Mouse (Mus musculus): Measurements from ENCODE around the gene Rpgrip1l.
A peak's percentile ranks its signal among the peaks of the same experiment; 100 is the strongest.

Gene Rpgrip1l

DNA sequence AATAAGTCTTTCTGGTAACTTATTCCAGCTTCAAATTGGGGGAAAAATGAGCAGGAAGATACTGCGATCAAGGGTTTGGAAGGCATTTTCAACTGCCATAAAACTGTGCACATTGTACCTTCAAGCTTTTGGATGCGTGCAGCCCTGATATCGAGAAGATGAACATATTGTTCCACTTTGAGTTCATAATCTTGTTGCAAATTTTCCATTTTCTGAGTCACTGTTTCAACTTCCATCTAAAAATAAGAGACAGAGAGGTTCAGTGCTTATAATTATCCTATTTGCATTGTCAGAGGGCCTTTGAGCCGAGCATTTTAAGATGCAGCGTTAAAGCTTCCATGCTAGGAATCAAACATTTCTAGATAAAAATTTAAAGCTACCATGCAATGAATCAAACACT is 39.6 kb downstream of the Rpgrip1l start:
- DNase-seq (ENCODE audit: low spot score): no peak

GRCm38 (mm10) chr8:91269374-91269958 is 43.6 kb downstream of the Rpgrip1l start:
- no peak for DNase-seq (ENCODE audit: low spot score)

DNA sequence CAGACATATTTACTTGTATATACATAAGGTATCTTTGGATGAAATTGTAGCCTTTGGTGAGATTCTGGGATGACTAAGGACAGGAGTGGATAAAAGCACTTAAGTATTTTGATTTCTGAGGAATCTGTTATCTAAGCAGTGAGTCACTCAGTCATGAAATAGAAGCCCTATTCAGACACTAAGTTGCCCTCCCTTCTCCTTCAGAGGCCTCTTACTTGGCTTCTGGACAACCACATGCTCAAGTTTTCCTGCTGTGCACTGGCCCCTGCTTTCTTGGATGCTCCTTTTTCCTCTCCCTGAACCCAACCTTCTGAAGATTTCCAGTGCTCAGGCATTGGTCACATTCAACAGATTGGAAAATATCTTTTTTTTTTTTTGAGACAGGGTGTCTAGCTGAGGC is 48.5 kb downstream of the Rpgrip1l start:
- DNase-seq (ENCODE audit: low spot score): no peak

- no peak for DNase-seq (ENCODE audit: low spot score)
These were observed 49.1 kb downstream of the Rpgrip1l start for GRCm38 (mm10) chr8:91263939-91264338.

GRCm38 (mm10) chr8:91261598-91261997 is 51.5 kb downstream of the Rpgrip1l start:
- no peak for DNase-seq (ENCODE audit: low spot score)

- DNase-seq (ENCODE audit: low spot score): no peak
These were observed 62.1 kb downstream of the Rpgrip1l start for GRCm38 (mm10) chr8:91250966-91251365.

- DNase-seq (ENCODE audit: low spot score): no peak
These were observed 63.1 kb downstream of the Rpgrip1l start for GRCm38 (mm10) chr8:91249758-91250466.

DNA sequence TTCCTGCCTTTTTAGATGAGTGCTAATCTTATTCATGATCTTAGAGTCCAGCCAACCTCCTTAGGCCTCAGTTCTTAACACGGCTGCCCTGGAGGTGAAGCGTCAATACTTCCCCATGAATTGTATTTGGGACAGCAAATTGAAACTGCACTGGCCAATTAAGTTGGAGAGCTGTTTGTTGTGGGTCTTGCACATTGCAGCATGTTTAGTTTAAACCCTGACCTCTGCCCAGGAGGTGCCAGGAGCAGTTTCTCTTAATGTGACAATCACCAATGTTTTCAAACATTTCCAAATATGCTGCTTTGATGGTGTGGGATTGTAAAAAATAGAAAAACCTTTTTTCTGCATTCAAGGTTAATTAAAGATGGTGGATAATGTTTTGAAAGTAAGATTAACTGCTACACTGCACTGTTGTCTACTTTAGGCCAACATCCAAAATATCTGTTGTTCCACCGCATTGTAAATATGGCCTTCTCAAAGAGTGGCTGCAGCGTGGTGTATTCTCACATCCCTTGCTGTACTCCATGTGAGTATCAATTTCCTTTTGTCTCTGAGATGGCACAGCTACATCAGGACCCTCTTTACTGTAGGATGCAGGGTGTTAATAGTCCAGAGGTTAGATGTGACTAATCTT is 67.1 kb downstream of the Rpgrip1l start:
- no peak for DNase-seq (ENCODE audit: low spot score)

DNA sequence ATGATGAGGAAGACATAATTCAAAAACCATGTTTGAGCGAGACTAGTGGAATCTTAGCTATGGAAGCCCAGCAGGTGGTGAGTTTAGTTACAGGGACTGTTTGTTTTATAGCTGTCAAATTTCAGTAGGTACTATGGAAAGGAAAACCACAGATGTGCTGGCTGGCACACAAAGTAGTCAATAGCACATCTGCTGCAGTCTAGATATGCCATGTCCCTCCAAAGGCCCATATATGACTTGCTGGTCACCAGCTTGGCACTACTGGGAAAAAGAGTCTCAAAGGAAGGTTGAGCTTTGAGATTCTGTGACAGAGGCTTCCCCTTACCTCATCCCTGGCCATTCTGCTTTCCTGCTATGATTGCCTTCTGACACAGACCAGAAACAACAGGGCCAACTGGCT is 70.3 kb downstream of the Rpgrip1l start:
- no peak for DNase-seq (ENCODE audit: low spot score)

- no peak for DNase-seq (ENCODE audit: low spot score)
These were observed 71.1 kb downstream of the Rpgrip1l start for GRCm38 (mm10) chr8:91241873-91242519.

- peak; percentile 51 for DNase-seq (ENCODE audit: low spot score)
These were observed 71.7 kb downstream of the Rpgrip1l start for GRCm38 (mm10) chr8:91241371-91241770.

DNA sequence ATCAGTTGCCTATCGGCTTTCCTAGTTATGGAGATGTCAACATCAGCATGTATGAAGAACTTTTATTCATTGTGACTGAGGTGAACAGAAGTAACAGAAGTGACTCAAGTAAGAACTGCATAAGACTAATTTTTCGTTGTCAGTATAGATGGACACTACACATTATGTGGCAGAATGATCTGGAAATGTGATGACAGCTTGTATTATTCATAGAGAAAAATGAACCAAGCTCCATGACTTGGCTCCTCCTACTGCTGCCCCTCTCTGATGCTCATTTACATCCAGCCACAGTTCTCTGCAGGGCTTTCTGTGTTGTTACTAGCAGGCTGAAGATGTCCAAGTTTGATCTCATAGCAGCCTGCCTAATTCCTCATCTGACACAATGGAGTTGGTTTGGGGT is 75.9 kb downstream of the Rpgrip1l start:
- no peak for DNase-seq (ENCODE audit: low spot score)

DNA sequence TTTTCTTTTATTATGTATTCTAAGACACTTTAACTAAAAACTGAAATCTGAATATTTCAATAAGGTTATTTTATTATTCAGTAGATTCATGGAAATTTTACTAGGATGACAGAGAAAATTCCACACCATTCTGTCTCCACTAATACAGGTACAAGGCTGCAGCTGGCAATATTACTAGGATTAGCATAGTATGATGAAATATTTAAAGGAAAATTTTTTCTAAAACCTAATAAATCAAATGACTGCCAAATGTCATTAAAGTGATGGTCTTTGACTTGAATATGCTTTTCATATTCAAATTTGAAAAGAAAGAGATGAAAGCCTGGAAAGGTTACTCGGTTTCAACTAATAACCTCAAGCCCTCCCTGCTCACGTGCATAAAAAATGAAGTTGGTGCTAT is 79.0 kb downstream of the Rpgrip1l start:
- DNase-seq (ENCODE audit: low spot score): no peak

- DNase-seq (ENCODE audit: low spot score): no peak
These were observed 85.6 kb downstream of the Rpgrip1l start for GRCm38 (mm10) chr8:91227421-91227841.

GRCm38 (mm10) chr8:91224227-91224626 is 88.8 kb downstream of the Rpgrip1l start:
- no peak for DNase-seq (ENCODE audit: low spot score)

- DNase-seq (ENCODE audit: low spot score): no peak
These were observed 91.2 kb downstream of the Rpgrip1l start for GRCm38 (mm10) chr8:91221841-91222240.

- no peak for DNase-seq (ENCODE audit: low spot score)
These were observed 94.8 kb downstream of the Rpgrip1l start for GRCm38 (mm10) chr8:91218271-91218670.

DNA sequence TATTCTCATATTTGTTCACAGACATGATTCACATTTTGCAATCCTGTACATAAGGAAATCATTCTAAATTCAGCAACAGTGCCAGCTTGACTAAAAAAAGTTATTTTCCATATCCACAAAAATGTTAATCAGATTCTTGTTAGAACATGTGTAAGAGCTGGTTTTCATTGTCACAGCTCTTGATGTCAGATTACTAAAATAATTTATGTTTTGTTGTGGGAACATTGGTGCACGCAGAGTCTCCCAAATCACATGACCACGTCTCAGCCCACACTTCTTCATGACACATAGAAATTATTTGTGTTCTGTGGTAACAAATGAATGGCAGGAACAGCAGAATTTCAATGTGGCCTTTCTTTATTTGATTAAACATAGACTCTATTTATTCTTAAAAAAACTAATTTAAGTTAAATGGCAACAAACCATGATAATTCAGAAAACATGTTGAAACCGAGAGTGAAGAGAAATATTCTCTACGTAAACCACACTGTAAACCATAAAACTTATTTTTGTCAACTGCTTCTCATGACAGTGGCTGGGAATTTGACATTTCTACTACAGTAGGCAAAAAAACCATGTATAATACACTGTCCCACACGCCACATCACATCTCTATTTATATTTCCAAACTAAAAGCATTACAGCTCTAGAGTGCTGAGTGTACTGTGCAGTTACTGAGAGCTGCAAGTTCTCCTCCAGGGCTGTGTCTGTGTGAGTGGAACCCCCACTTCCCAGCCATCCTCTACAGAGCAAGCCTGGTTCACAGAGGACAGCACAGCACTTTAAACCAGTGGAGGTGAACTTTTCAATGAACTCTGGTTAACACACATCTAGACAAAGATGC is 95.8 kb downstream of the Rpgrip1l start:
- DNase-seq (ENCODE audit: low spot score): no peak

DNA sequence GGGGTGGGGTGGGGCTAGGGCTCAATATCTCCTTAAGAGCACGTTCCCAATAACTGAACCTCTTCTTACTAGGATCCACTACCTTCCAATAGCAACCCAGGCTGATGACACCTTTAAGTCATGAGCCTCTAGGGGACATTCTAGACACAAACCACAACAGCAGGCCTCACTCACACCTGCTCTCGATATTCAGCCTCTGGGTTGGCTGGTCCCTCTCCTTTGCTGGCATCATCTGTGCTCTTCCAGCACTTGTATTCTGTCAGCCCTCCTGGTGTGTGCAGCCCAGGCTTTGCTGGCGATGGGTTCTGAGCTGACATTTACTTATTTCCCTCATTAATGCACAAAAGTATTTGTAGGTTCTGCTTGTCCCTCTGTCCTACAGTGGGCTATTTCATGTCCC is 98.8 kb downstream of the Rpgrip1l start:
- no peak for DNase-seq (ENCODE audit: low spot score)

DNA sequence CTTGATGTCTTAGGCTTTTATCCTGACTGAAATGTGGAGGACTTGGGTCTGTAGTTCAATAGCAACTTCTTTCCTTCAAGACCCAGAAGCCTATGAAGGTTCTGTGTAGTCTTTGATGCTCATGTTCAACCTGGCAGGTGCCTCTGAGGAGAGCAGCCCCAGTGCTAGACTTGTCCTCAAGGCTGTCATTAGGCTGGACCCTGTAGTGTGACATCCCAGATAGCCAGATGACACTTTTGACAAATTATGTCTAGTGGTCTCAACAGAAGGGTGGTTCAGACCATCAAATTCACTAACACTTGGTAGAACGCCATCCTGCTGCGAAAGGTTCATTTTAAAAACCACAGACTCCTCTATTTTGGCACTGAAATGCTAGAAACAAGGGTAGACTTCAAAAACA is 100.1 kb downstream of the Rpgrip1l start:
- no peak for DNase-seq (ENCODE audit: low spot score)

- DNase-seq (ENCODE audit: low spot score): no peak
These were observed 103.4 kb downstream of the Rpgrip1l start for GRCm38 (mm10) chr8:91209658-91210057.

DNA sequence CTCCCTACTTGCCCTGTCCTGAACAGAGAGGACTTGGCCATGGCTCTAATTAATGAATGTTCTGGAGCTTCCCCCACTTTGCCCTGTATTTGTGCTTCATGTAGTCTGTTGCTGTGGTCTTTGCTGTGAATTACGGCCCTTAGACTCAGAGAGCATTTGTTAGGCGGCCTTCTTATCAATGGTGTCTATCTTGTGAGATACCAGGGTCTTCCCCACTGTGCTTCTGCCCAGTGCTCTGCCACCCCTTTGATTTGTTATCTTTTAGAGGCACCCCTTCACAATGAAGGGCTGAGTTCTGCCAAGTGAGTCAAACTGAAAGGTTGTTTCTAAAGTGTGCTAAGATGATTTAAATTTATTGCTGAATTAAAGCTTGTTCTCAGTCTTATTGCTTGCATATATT is 105.4 kb downstream of the Rpgrip1l start:
- no peak for DNase-seq (ENCODE audit: low spot score)

All from retina, embryonic 14.5 days (tissue).